Mouse (Mus musculus) forebrain, embryonic 13.5 days (tissue): ENCODE data around the gene Tdp2. TPM values are rescaled to one million over a fixed set of nuclear protein-coding genes. Genes with fewer than 3 reads are reported as not detected.

Experiments
- ATAC-seq: fragments of 200-750 bp; cut with Nextera tagmentation; 2 replicates; pipeline ENCODE4 v1.8.0; 2017
- H3K27ac ChIP-seq: fragments of 300-500 bp; sonication (generic); 2 replicates; pipeline ENCODE4 v1.5.1; 2015; ENCODE audit warnings: inconsistent platforms, mild to moderate bottlenecking, moderate library complexity
- H3K27me3 ChIP-seq: fragments of 300-500 bp; sonication (generic); 2 replicates; pipeline ENCODE4 v1.6.1; 2015; ENCODE audit warnings: mild to moderate bottlenecking, inconsistent platforms
- H3K36me3 ChIP-seq: fragments of 300-500 bp; sonication (generic); 2 replicates; pipeline ENCODE4 v1.6.1; 2015; ENCODE audit warnings: mild to moderate bottlenecking, inconsistent platforms; ENCODE audit not compliant: poor library complexity, severe bottlenecking
- H3K4me1 ChIP-seq: fragments of 300-500 bp; sonication (generic); 2 replicates; pipeline ENCODE4 v1.6.1; 2015; ENCODE audit warnings: inconsistent platforms
- H3K4me2 ChIP-seq: fragments of 300-500 bp; sonication (generic); 2 replicates; pipeline ENCODE4 v1.6.1; 2015; ENCODE audit warnings: inconsistent platforms, mild to moderate bottlenecking, moderate library complexity
- H3K4me3 ChIP-seq: fragments of 300-500 bp; sonication (generic); 2 replicates; pipeline ENCODE4 v1.5.1; 2015; ENCODE audit warnings: mild to moderate bottlenecking, inconsistent platforms
- H3K9ac ChIP-seq: fragments of 300-500 bp; sonication (generic); 2 replicates; pipeline ENCODE4 v1.6.1; 2015; ENCODE audit warnings: mild to moderate bottlenecking, inconsistent platforms
- H3K9me3 ChIP-seq: fragments of 300-500 bp; sonication (generic); replicated peaks from 2 replicates; pipeline ENCODE4 v1.6.1; 2016; ENCODE audit warnings: inconsistent platforms
- WGBS: fragments of 180-500 bp; shearing (Covaris S2); methylation state at CpG from one replicate; pipeline ENCODE4 v1.1.7; 2015; 5-methylcytosine and 5-hydroxymethylcytosine counted together
- polyA plus RNA-seq: library from polyadenylated mRNA; unstranded; fragments of >200 nt; fragmentation: Nextera tagmentation; extraction: Ambion mirVana; gene quantifications from 2 replicates; pipeline ENCODE4 v1.2.1, GENCODE M21; 2015

The Tdp2 gene
- 58.3 TPM in 2 replicates for polyA plus RNA-seq

- peak within 1 kb of the TSS; percentile 84 for H3K4me2 ChIP-seq
- no peaks in the 10 kb centered on the region for H3K27me3 ChIP-seq
- H3K36me3 ChIP-seq, result no peaks in the 10 kb centered on the region
- peak within 1 kb of the TSS; percentile 95 for H3K9ac ChIP-seq
- peak within 1 kb of the TSS; percentile 95 for H3K4me3 ChIP-seq
- WGBS, result under 1% methylated on average over 84 of the region's 90 CpGs
- peak within 1 kb of the TSS; percentile 90 for H3K27ac ChIP-seq
- H3K4me1 ChIP-seq, result peaks cover 33% of the 10 kb centered on the region
- H3K9me3 ChIP-seq, result no peaks in the 10 kb centered on the region
- peak; percentile 98 for ATAC-seq
These were observed at the start of gene Tdp2, which contains the start of gene Acot13 for GRCm38 (mm10) chr13:24831353-24832130. Gene Tdp2 (plus strand): TSS chr13:24831679. Gene Acot13 (minus strand): TSS chr13:24831540.

- Histone ChIP-seq H3K4me3 (no peak overlapping the region), H3K27ac (no peak overlapping the region), H3K9ac (no peak overlapping the region), H3K4me2 (no peak overlapping the region), H3K9me3 (no peaks in the 10 kb centered on the region), H3K36me3 (no peaks in the 10 kb centered on the region), H3K4me1 (peaks cover 5% of the 10 kb centered on the region; the same call in 1 of the 2 replicates), H3K27me3 (no peaks in the 10 kb centered on the region)
- ATAC-seq, result no peak
- 62% methylated on average over 5 of the region's 5 CpGs for WGBS
These were observed 49.6 kb upstream of the Tdp2 start for GRCm38 (mm10) chr13:24781916-24782315.

DNA sequence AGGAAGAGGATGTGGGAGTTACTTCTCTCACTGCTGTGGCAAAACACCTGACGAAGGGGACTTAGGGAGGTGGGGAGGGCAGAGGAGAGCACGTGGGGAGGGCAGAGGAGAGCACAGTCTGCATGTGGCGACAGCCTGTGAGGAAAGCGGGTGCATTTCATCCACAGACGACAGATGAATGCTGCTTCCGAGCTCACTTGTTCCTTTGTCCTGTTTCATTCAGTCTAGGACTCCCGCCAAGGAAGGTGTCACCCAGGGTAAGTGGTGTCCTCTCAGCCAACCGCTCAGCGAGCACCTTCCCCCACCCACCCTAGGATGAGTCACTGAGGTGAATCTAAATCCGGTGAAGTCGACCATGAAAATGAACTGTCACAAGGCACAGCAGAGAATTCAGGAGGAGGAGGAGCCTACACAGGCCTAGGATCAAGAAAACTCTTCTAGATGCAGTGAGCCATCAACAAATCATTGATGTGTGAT lies 45.4 kb upstream of the Tdp2 start:
- no peak overlapping the region for H3K9ac ChIP-seq
- H3K4me1 ChIP-seq, result peaks cover 5% of the 10 kb centered on the region; the same call in 1 of the 2 replicates
- H3K9me3 ChIP-seq, result no peaks in the 10 kb centered on the region
- WGBS, result 46% methylated on average over 11 of the region's 11 CpGs
- H3K27ac ChIP-seq, result no peak overlapping the region
- H3K4me2 ChIP-seq, result no peak overlapping the region
- no peak overlapping the region for H3K4me3 ChIP-seq
- H3K27me3 ChIP-seq, result no peaks in the 10 kb centered on the region
- H3K36me3 ChIP-seq, result no peaks in the 10 kb centered on the region
- ATAC-seq, result 0 out of 2 replicates have a peak, but pooled peaks have one; percentile 36

GRCm38 (mm10) chr13:24787477-24787876 lies 44.0 kb upstream of the Tdp2 start:
- H3K4me3 ChIP-seq, result no peak overlapping the region
- no peaks in the 10 kb centered on the region for H3K36me3 ChIP-seq
- WGBS, result 84% methylated on average over 5 of the region's 5 CpGs
- no peak for ATAC-seq
- no peak overlapping the region for H3K4me2 ChIP-seq
- no peaks in the 10 kb centered on the region; the same call in 1 of the 2 replicates for H3K4me1 ChIP-seq
- no peak overlapping the region for H3K27ac ChIP-seq
- H3K9me3 ChIP-seq, result no peaks in the 10 kb centered on the region
- H3K27me3 ChIP-seq, result no peaks in the 10 kb centered on the region
- no peak overlapping the region for H3K9ac ChIP-seq

GRCm38 (mm10) chr13:24791349-24791748 lies 40.1 kb upstream of the Tdp2 start:
- Histone ChIP-seq H3K27ac (no peak overlapping the region), H3K9me3 (no peaks in the 10 kb centered on the region), H3K27me3 (no peaks in the 10 kb centered on the region), H3K4me3 (no peak overlapping the region), H3K36me3 (no peaks in the 10 kb centered on the region), H3K4me2 (no peak overlapping the region), H3K9ac (no peak overlapping the region), H3K4me1 (no peaks in the 10 kb centered on the region; the same call in 1 of the 2 replicates)
- 79% methylated on average over 2 of the region's 2 CpGs for WGBS
- no peak for ATAC-seq

- no peaks in the 10 kb centered on the region for H3K4me1 ChIP-seq
- no peak overlapping the region for H3K4me2 ChIP-seq
- no peaks in the 10 kb centered on the region for H3K36me3 ChIP-seq
- no peaks in the 10 kb centered on the region for H3K27me3 ChIP-seq
- H3K9me3 ChIP-seq, result no peaks in the 10 kb centered on the region
- no peak for ATAC-seq
- H3K9ac ChIP-seq, result no peak overlapping the region
- 91% methylated on average over 9 of the region's 9 CpGs for WGBS
- no peak overlapping the region for H3K4me3 ChIP-seq
- H3K27ac ChIP-seq, result no peak overlapping the region
These were observed 39.0 kb upstream of the Tdp2 start for GRCm38 (mm10) chr13:24792411-24793045.

- Histone ChIP-seq H3K9me3 (no peaks in the 10 kb centered on the region), H3K36me3 (no peaks in the 10 kb centered on the region), H3K4me3 (no peak overlapping the region), H3K27me3 (no peaks in the 10 kb centered on the region), H3K9ac (no peak overlapping the region), H3K4me2 (no peak overlapping the region), H3K27ac (no peak overlapping the region), H3K4me1 (peaks cover 17% of the 10 kb centered on the region)
- no peak for ATAC-seq
- WGBS, result 98% methylated on average over 4 of the region's 4 CpGs
These were observed 32.8 kb upstream of the Tdp2 start for GRCm38 (mm10) chr13:24798686-24799085.

DNA sequence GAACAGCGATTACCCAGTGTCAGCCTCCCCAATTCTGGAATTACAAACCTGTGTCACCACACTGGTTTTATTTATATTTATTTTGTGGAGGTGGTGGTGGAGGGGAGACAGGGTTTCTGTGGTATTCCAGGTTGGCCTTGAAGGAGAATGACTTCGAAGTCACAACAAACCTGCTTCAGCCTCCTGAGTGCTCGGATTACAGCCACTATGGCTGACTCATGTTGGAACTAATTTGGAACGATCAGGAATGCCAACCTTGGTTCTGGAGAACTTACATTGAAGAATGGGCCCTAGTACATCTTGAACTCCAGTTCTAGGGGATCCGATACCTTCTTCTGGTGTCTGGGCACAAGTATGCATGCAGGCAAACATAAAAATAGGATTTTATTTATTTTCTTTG lies 32.1 kb upstream of the Tdp2 start:
- no peak overlapping the region for H3K9ac ChIP-seq
- peak overlapping the region; percentile 83 for H3K4me2 ChIP-seq
- WGBS, result 72% methylated on average over 5 of the region's 5 CpGs
- no peaks in the 10 kb centered on the region for H3K9me3 ChIP-seq
- peaks cover 23% of the 10 kb centered on the region for H3K4me1 ChIP-seq
- H3K27ac ChIP-seq, result no peak overlapping the region
- H3K4me3 ChIP-seq, result peak overlapping the region; percentile 76
- ATAC-seq, result no peak
- H3K27me3 ChIP-seq, result no peaks in the 10 kb centered on the region
- no peaks in the 10 kb centered on the region for H3K36me3 ChIP-seq

DNA sequence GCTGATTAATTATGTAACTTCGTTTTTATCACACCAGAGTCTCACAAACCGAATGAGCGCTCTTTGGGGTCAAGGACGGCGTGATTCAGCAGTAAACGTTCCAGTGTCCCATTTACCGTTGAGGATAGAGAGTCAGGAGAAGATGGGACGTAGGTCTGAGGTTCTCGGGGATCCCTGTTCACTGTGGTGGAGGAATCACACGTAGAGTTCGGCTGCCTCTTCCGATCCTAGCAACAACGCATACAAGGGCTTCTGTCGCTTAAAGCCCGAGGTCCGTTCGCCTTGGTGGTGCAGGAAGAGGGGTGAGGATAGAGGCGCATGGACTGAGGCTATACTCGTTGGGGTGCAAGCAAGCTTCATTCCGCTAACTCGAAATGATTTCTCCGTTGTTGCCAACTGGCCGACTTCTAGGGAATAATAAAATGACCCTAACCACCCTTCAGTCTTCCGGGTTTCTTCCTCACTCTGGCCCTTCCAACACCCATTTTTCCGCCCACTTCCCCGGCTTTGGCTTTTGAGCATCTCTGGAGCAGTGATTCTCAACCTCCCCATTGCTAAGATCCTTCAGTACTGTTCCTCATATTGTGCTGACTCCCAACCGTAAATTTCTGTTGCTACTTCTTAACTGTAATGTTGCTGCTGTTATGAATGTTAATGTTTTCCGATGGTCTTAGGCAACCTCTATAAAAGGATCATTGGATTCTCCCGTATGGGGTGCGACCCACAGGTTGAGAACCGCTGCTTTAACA lies 31.4 kb upstream of the Tdp2 start:
- Histone ChIP-seq H3K27me3 (no peaks in the 10 kb centered on the region), H3K36me3 (no peaks in the 10 kb centered on the region), H3K27ac (peak overlapping the region; percentile 99), H3K9me3 (no peaks in the 10 kb centered on the region), H3K9ac (peak overlapping the region; percentile 70), H3K4me3 (peak overlapping the region; percentile 76), H3K4me1 (peaks cover 28% of the 10 kb centered on the region), H3K4me2 (peak overlapping the region; percentile 83)
- peak; percentile 16 for ATAC-seq
- under 1% methylated on average over 31 of the region's 31 CpGs for WGBS

GRCm38 (mm10) chr13:24800674-24801307 lies 30.7 kb upstream of the Tdp2 start:
- WGBS, result under 1% methylated on average over 42 of the region's 42 CpGs
- Histone ChIP-seq H3K4me1 (peaks cover 33% of the 10 kb centered on the region), H3K27ac (peak overlapping the region; percentile 99), H3K9me3 (no peaks in the 10 kb centered on the region), H3K36me3 (peaks cover 6% of the 10 kb centered on the region; the same call in 1 of the 2 replicates), H3K4me3 (peak overlapping the region; percentile 76), H3K9ac (peak overlapping the region; percentile 93), H3K27me3 (no peaks in the 10 kb centered on the region), H3K4me2 (peak overlapping the region; percentile 83)
- peak; percentile 97 for ATAC-seq

- Histone ChIP-seq H3K27ac (peak within 1 kb of the TSS; percentile 99), H3K4me1 (peaks cover 33% of the 10 kb centered on the region), H3K36me3 (peaks cover 11% of the 10 kb centered on the region), H3K9me3 (no peaks in the 10 kb centered on the region), H3K27me3 (no peaks in the 10 kb centered on the region), H3K4me2 (peak within 1 kb of the TSS; percentile 83), H3K9ac (peak within 1 kb of the TSS; percentile 93), H3K4me3 (peak within 1 kb of the TSS; percentile 76)
- 0% methylated on average over 43 of the region's 74 CpGs for WGBS
- peak; percentile 57 for ATAC-seq
These were observed 30.1 kb upstream of the Tdp2 start, which contains the start of gene BC005537 for GRCm38 (mm10) chr13:24801308-24801921. Gene BC005537 (plus strand): TSS chr13:24801657.
